In genomic region chr12:101083839-101084195, GRCm38 (mm10) we compare ENCODE assay signal across 7 mouse cellular contexts. TPM values are rescaled to one million over a fixed set of nuclear protein-coding genes. Genes with fewer than 3 reads are reported as not detected.
DNase-seq lines count a peak whose midpoint lies in the region; ATAC-seq and TF ChIP-seq lines count a peak whose summit lies in the region.

No protein-coding gene starts in this region.

- peak; percentile 62; the same call in 1 of the 2 replicates for ATAC-seq in forebrain, embryonic 12.5 days (ENCODE audit: low FRiP score)
- ATAC-seq in liver, embryonic 14.5 days (ENCODE audit: insufficient read depth): peak; percentile 57
- no peak for ATAC-seq in granulocyte monocyte progenitor cell, adult 5-6 weeks (replicated peaks; ENCODE audit: poor library complexity, severe bottlenecking)

- TF ChIP-seq EP300 in liver, embryonic 14.5 days (IDR thresholded peaks at IDR 0.05; ENCODE audit: low read depth): no peak

- peak overlapping the region; percentile 97 for H3K9ac ChIP-seq in forebrain, embryonic 12.5 days
- H3K9ac ChIP-seq in liver, embryonic 14.5 days (replicated peaks): peak overlapping the region; percentile 97

- peak overlapping the region; percentile 83 for H3K4me2 ChIP-seq in forebrain, embryonic 12.5 days
- peak overlapping the region; percentile 86 for H3K4me2 ChIP-seq in liver, embryonic 14.5 days (ENCODE audit: low read depth)

- H3K4me1 ChIP-seq in spleen, adult 2 months (ENCODE audit: control insufficient read depth, insufficient read depth, insufficient read length): peaks cover 5% of the 10 kb centered on the region
- H3K4me1 ChIP-seq in forebrain, embryonic 12.5 days: peaks cover 30% of the 10 kb centered on the region
- H3K4me1 ChIP-seq in liver, embryonic 14.5 days (replicated peaks; ENCODE audit: control insufficient read depth in 2 of 2, insufficient read depth in 2 of 2, low read length in 1 of 2): peaks cover 9 to 10% of the 10 kb centered on the region in 2 experiments

- no peaks in the 10 kb centered on the region for H3K36me3 ChIP-seq in spleen, adult 2 months (ENCODE audit: control insufficient read depth, insufficient read depth, low read length)
- H3K36me3 ChIP-seq in forebrain, embryonic 12.5 days (replicated peaks): peaks cover 10% of the 10 kb centered on the region; the same call in 1 of the 2 replicates
- H3K36me3 ChIP-seq in liver, embryonic 14.5 days (replicated peaks; ENCODE audit: control insufficient read depth, insufficient read depth, low read depth): peaks cover 11% of the 10 kb centered on the region

- H3K27me3 ChIP-seq in spleen, adult 2 months (ENCODE audit: control insufficient read depth, insufficient read depth, low read length): no peaks in the 10 kb centered on the region
- H3K27me3 ChIP-seq in forebrain, embryonic 12.5 days: no peaks in the 10 kb centered on the region
- no peaks in the 10 kb centered on the region for H3K27me3 ChIP-seq in liver, embryonic 14.5 days (ENCODE audit: control insufficient read depth, insufficient read depth, low read length)

- DNase-seq in spleen, adult 2 months (ENCODE audit: low read depth in 1 of 2, low spot score in 2 of 2): no peak
- DNase-seq in spleen, adult 18-20 months: no peak
- DNase-seq in liver, embryonic 14.5 days (ENCODE audit: low read depth in 3 of 3, low spot score in 3 of 3): no peak
- no peak for DNase-seq in MN1 (ENCODE audit: low spot score)
- no peak for DNase-seq in cerebellum, postnatal 14 days

- TF ChIP-seq CTCF in spleen, adult 2 months (IDR thresholded peaks at IDR 0.05; ENCODE audit: extremely low read depth, insufficient read depth, insufficient read length, insufficient replicate concordance): no peak
- TF ChIP-seq CTCF in liver, embryonic 14.5 days (IDR thresholded peaks at IDR 0.05; ENCODE audit: low read depth): no peak

- no peak for TF ChIP-seq POLR2A in spleen, adult 2 months (IDR thresholded peaks at IDR 0.05; ENCODE audit: low read depth, low read length)

- WGBS in spleen, adult 2 months: under 1% methylated on average over 23 of the region's 23 CpGs
- WGBS in forebrain, embryonic 12.5 days: under 1% methylated on average over 21 of the region's 23 CpGs
- 0% methylated on average over 22 of the region's 23 CpGs for WGBS in liver, embryonic 14.5 days (ENCODE audit: insufficient replicate concordance)

- H3K27ac ChIP-seq in spleen, adult 2 months (ENCODE audit: insufficient read depth, low read length): peak overlapping the region; percentile 99
- peak overlapping the region; percentile 100 for H3K27ac ChIP-seq in forebrain, embryonic 12.5 days
- peak overlapping the region; percentile 77 for H3K27ac ChIP-seq in liver, embryonic 14.5 days

- peak overlapping the region; percentile 87 for H3K4me3 ChIP-seq in spleen, adult 2 months (ENCODE audit: extremely low read depth, insufficient read depth, insufficient read length)
- H3K4me3 ChIP-seq in forebrain, embryonic 12.5 days (replicated peaks): peak overlapping the region; percentile 100
- peak overlapping the region; percentile 81 to 100 for H3K4me3 ChIP-seq in liver, embryonic 14.5 days (ENCODE audit: insufficient read depth in 1 of 2, low read depth in 2 of 2, low read length in 2 of 2)

- no peaks in the 10 kb centered on the region for H3K9me3 ChIP-seq in forebrain, embryonic 12.5 days
- H3K9me3 ChIP-seq in liver, embryonic 14.5 days (ENCODE audit: control insufficient read depth, low read length): no peaks in the 10 kb centered on the region

RNA-seq across cellular contexts. Expression of gene Ppp4r3a, which starts 0.3 kb away (rescaled TPM):
- 10.9 and 13.5 TPM in 2 replicates for polyA plus RNA-seq in spleen, adult 2 months (2012; rRNA removed)
- 74.8 and 78.0 TPM in 2 replicates for polyA plus RNA-seq in forebrain, embryonic 12.5 days (2016; fragmentation: Nextera tagmentation; extraction: Ambion mirVana)
- polyA plus RNA-seq in liver, embryonic 14.5 days (2012; rRNA removed): 11.7 and 18.3 TPM in 2 replicates
- 18.8 and 20.9 TPM in 2 replicates for polyA plus RNA-seq in liver, embryonic 14.5 days (2014; fragmentation: Nextera tagmentation; extraction: Ambion mirVana)
- 104 and 128 TPM in 2 replicates for total RNA-seq in granulocyte monocyte progenitor cell, adult 5-6 weeks (2014; fragmentation: Nextera tagmentation)
- 133 and 173 TPM in 2 replicates for total RNA-seq in granulocyte monocyte progenitor cell, adult 5-6 weeks (2017)

RNA-seq across cellular contexts. Expression of gene Ccdc88c, which starts 55.0 kb away (rescaled TPM):
- 48.3 and 51.8 TPM in 2 replicates for polyA plus RNA-seq in spleen, adult 2 months (2012; rRNA removed)
- polyA plus RNA-seq in forebrain, embryonic 12.5 days (2016; fragmentation: Nextera tagmentation; extraction: Ambion mirVana): 28.8 and 30.4 TPM in 2 replicates
- 9.2 and 9.3 TPM in 2 replicates for polyA plus RNA-seq in liver, embryonic 14.5 days (2012; rRNA removed)
- polyA plus RNA-seq in liver, embryonic 14.5 days (2014; fragmentation: Nextera tagmentation; extraction: Ambion mirVana): 5.3 and 6.2 TPM in 2 replicates
- 70.3 and 72.3 TPM in 2 replicates for total RNA-seq in granulocyte monocyte progenitor cell, adult 5-6 weeks (2014; fragmentation: Nextera tagmentation)
- 77.0 and 92.0 TPM in 2 replicates for total RNA-seq in granulocyte monocyte progenitor cell, adult 5-6 weeks (2017)
